Mouse (Mus musculus): ENCODE data around the gene Dph1. TPM values are rescaled to one million over a fixed set of nuclear protein-coding genes. Genes with fewer than 3 reads are reported as not detected.

The Dph1 gene
- polyA plus RNA-seq, 1 experiment from 2014 or later = 21.3 TPM

GRCm38 (mm10) chr11:75141913-75142312 lies 49.1 kb downstream of the Dph1 start:
- H3K27ac ChIP-seq (replicated peaks) = peak overlapping the region; percentile 96
- 23% methylated on average over 1 of the region's 1 CpGs for WGBS

GRCm38 (mm10) chr11:75141038-75141437 lies 50.0 kb downstream of the Dph1 start:
- peak overlapping the region; percentile 96 for H3K27ac ChIP-seq (replicated peaks)
- 71% methylated on average over 3 of the region's 3 CpGs for WGBS

More at GRCm38 (mm10) chr11:75141913-75142312, 49.1 kb downstream of the Dph1 start:
- no peaks in the 10 kb centered on the region for H3K9me3 ChIP-seq
- H3K4me1 ChIP-seq = peaks cover 71% of the 10 kb centered on the region
- peaks cover 35% of the 10 kb centered on the region for H3K36me3 ChIP-seq
- ATAC-seq (ENCODE audit: extremely low read depth, insufficient number of reproducible peaks, low FRiP score, low TSS enrichment) = no peak
- no peak overlapping the region for H3K4me2 ChIP-seq
- H3K9ac ChIP-seq = peak overlapping the region; percentile 44; the same call in 1 of the 2 replicates
- H3K4me3 ChIP-seq = no peak overlapping the region
- H3K27me3 ChIP-seq (replicated peaks) = no peaks in the 10 kb centered on the region

GRCm38 (mm10) chr11:75140431-75140830 lies 50.6 kb downstream of the Dph1 start:
- Histone ChIP-seq H3K9ac (no peak overlapping the region), H3K27ac (replicated peaks) (peak overlapping the region; percentile 96), H3K4me3 (no peak overlapping the region), H3K4me2 (no peak overlapping the region), H3K36me3 (peaks cover 33% of the 10 kb centered on the region), H3K4me1 (peaks cover 69% of the 10 kb centered on the region), H3K27me3 (replicated peaks) (no peaks in the 10 kb centered on the region), H3K9me3 (no peaks in the 10 kb centered on the region)
- WGBS = 63% methylated on average over 5 of the region's 5 CpGs
- ATAC-seq (ENCODE audit: extremely low read depth, insufficient number of reproducible peaks, low FRiP score, low TSS enrichment) = no peak

More at GRCm38 (mm10) chr11:75141038-75141437, 50.0 kb downstream of the Dph1 start:
- Histone ChIP-seq H3K4me2 (no peak overlapping the region), H3K36me3 (peaks cover 35% of the 10 kb centered on the region), H3K9ac (no peak overlapping the region), H3K4me3 (no peak overlapping the region), H3K27me3 (replicated peaks) (no peaks in the 10 kb centered on the region), H3K9me3 (no peaks in the 10 kb centered on the region), H3K4me1 (peaks cover 73% of the 10 kb centered on the region)
- ATAC-seq (ENCODE audit: extremely low read depth, insufficient number of reproducible peaks, low FRiP score, low TSS enrichment) = no peak

- H3K36me3 ChIP-seq = peaks cover 23% of the 10 kb centered on the region
- H3K4me1 ChIP-seq = peaks cover 74% of the 10 kb centered on the region
- peak overlapping the region; percentile 96 for H3K27ac ChIP-seq (replicated peaks)
- no peaks in the 10 kb centered on the region for H3K27me3 ChIP-seq (replicated peaks)
- H3K4me3 ChIP-seq = no peak overlapping the region
- WGBS = 24% methylated on average over 11 of the region's 11 CpGs
- peak overlapping the region; percentile 35 for H3K4me2 ChIP-seq
- peak; percentile 18; the same call in 1 of the 2 replicates for ATAC-seq (ENCODE audit: extremely low read depth, insufficient number of reproducible peaks, low FRiP score, low TSS enrichment)
- no peaks in the 10 kb centered on the region for H3K9me3 ChIP-seq
- peak overlapping the region; percentile 62 for H3K9ac ChIP-seq
Measured at GRCm38 (mm10) chr11:75139122-75139963, 51.7 kb downstream of the Dph1 start.

GRCm38 (mm10) chr11:75136666-75137398 lies 54.2 kb downstream of the Dph1 start:
- ATAC-seq (ENCODE audit: extremely low read depth, insufficient number of reproducible peaks, low FRiP score, low TSS enrichment) = no peak
- no peak overlapping the region for H3K4me3 ChIP-seq
- H3K36me3 ChIP-seq = peaks cover 1% of the 10 kb centered on the region
- H3K27me3 ChIP-seq (replicated peaks) = no peaks in the 10 kb centered on the region
- peak overlapping the region; percentile 58 for H3K9ac ChIP-seq
- H3K9me3 ChIP-seq = no peaks in the 10 kb centered on the region
- whole genome bisulfite sequencing = 43% methylated on average over 5 of the region's 5 CpGs
- H3K27ac ChIP-seq (replicated peaks) = peak overlapping the region; percentile 96
- no peak overlapping the region for H3K4me2 ChIP-seq
- peaks cover 83% of the 10 kb centered on the region for H3K4me1 ChIP-seq

- H3K36me3 ChIP-seq = no peaks in the 10 kb centered on the region; the same call in 1 of the 2 replicates
- peak overlapping the region; percentile 6 for H3K9ac ChIP-seq
- ATAC-seq (ENCODE audit: extremely low read depth, insufficient number of reproducible peaks, low FRiP score, low TSS enrichment) = no peak
- H3K9me3 ChIP-seq = no peaks in the 10 kb centered on the region
- no peak overlapping the region for H3K4me3 ChIP-seq
- H3K27ac ChIP-seq (replicated peaks) = 0 out of 2 replicates have a peak overlapping the region, but pooled peaks have one; percentile 76
- WGBS = 86% methylated on average over 4 of the region's 4 CpGs
- H3K4me2 ChIP-seq = no peak overlapping the region
- peaks cover 68% of the 10 kb centered on the region for H3K4me1 ChIP-seq
- no peaks in the 10 kb centered on the region for H3K27me3 ChIP-seq (replicated peaks)
Measured at GRCm38 (mm10) chr11:75135358-75135757, 55.7 kb downstream of the Dph1 start.

- H3K9me3 ChIP-seq = no peaks in the 10 kb centered on the region
- 48% methylated on average over 5 of the region's 5 CpGs for WGBS
- peaks cover 61% of the 10 kb centered on the region for H3K4me1 ChIP-seq
- peak overlapping the region; percentile 76 for H3K27ac ChIP-seq (replicated peaks)
- peak overlapping the region; percentile 6; the same call in 1 of the 2 replicates for H3K9ac ChIP-seq
- no peaks in the 10 kb centered on the region for H3K27me3 ChIP-seq (replicated peaks)
- H3K4me2 ChIP-seq = no peak overlapping the region
- no peak for ATAC-seq (ENCODE audit: extremely low read depth, insufficient number of reproducible peaks, low FRiP score, low TSS enrichment)
- H3K4me3 ChIP-seq = no peak overlapping the region
- peaks cover under 1% of the 10 kb centered on the region; the same call in 1 of the 2 replicates for H3K36me3 ChIP-seq
Measured at GRCm38 (mm10) chr11:75134485-75135068, 56.5 kb downstream of the Dph1 start.

GRCm38 (mm10) chr11:75133951-75134350 lies 57.1 kb downstream of the Dph1 start:
- ATAC-seq (ENCODE audit: extremely low read depth, insufficient number of reproducible peaks, low FRiP score, low TSS enrichment) = peak; percentile 72
- Histone ChIP-seq H3K4me3 (no peak overlapping the region), H3K4me1 (peaks cover 54% of the 10 kb centered on the region), H3K27me3 (replicated peaks) (no peaks in the 10 kb centered on the region), H3K27ac (replicated peaks) (peak overlapping the region; percentile 76), H3K9ac (0 out of 2 replicates have a peak overlapping the region, but pooled peaks have one; percentile 33), H3K9me3 (no peaks in the 10 kb centered on the region), H3K36me3 (peaks cover 3% of the 10 kb centered on the region; the same call in 1 of the 2 replicates), H3K4me2 (no peak overlapping the region)
- 6% methylated on average over 2 of the region's 2 CpGs for WGBS

- H3K4me1 ChIP-seq = peaks cover 49% of the 10 kb centered on the region
- peak overlapping the region; percentile 76 for H3K27ac ChIP-seq (replicated peaks)
- no peak overlapping the region for H3K4me2 ChIP-seq
- 0 out of 2 replicates have a peak overlapping the region, but pooled peaks have one; percentile 33 for H3K9ac ChIP-seq
- H3K9me3 ChIP-seq = no peaks in the 10 kb centered on the region
- H3K4me3 ChIP-seq = no peak overlapping the region
- no peak for ATAC-seq (ENCODE audit: extremely low read depth, insufficient number of reproducible peaks, low FRiP score, low TSS enrichment)
- WGBS = 82% methylated on average over 5 of the region's 5 CpGs
- H3K36me3 ChIP-seq = peaks cover 3% of the 10 kb centered on the region; the same call in 1 of the 2 replicates
- no peaks in the 10 kb centered on the region for H3K27me3 ChIP-seq (replicated peaks)
Measured at GRCm38 (mm10) chr11:75133391-75133790, 57.6 kb downstream of the Dph1 start.

- no peak for ATAC-seq (ENCODE audit: extremely low read depth, insufficient number of reproducible peaks, low FRiP score, low TSS enrichment)
Measured at GRCm38 (mm10) chr11:75132278-75132677, 58.8 kb downstream of the Dph1 start.

GRCm38 (mm10) chr11:75131300-75131699 lies 59.7 kb downstream of the Dph1 start:
- Histone ChIP-seq H3K9me3 (no peaks in the 10 kb centered on the region), H3K4me1 (peaks cover 29% of the 10 kb centered on the region), H3K27me3 (replicated peaks) (no peaks in the 10 kb centered on the region), H3K4me3 (no peak overlapping the region), H3K27ac (replicated peaks) (no peak overlapping the region), H3K9ac (no peak overlapping the region), H3K4me2 (no peak overlapping the region), H3K36me3 (peaks cover 3% of the 10 kb centered on the region; the same call in 1 of the 2 replicates)
- ATAC-seq (ENCODE audit: extremely low read depth, insufficient number of reproducible peaks, low FRiP score, low TSS enrichment) = no peak
- WGBS = 82% methylated on average over 4 of the region's 4 CpGs

More at GRCm38 (mm10) chr11:75132278-75132677, 58.8 kb downstream of the Dph1 start:
- H3K36me3 ChIP-seq = peaks cover 3% of the 10 kb centered on the region; the same call in 1 of the 2 replicates
- WGBS = 76% methylated on average over 5 of the region's 5 CpGs
- H3K27me3 ChIP-seq (replicated peaks) = no peaks in the 10 kb centered on the region
- no peak overlapping the region for H3K4me3 ChIP-seq
- H3K9me3 ChIP-seq = no peaks in the 10 kb centered on the region
- peaks cover 38% of the 10 kb centered on the region for H3K4me1 ChIP-seq
- peak overlapping the region; percentile 28; the same call in 1 of the 2 replicates for H3K9ac ChIP-seq
- peak overlapping the region; percentile 2; the same call in 1 of the 2 replicates for H3K27ac ChIP-seq (replicated peaks)
- no peak overlapping the region for H3K4me2 ChIP-seq
